Mouse (Mus musculus) bone marrow macrophage, adult 2 months (primary cell): Measurements from ENCODE around the gene Dirc2.

Source experiments
- CTCF ChIP-seq: IDR thresholded peaks from 2 replicates; pipeline ENCODE4 v1.5.1; 2012; ENCODE audit warnings: low read depth, mild to moderate bottlenecking, low read length, moderate library complexity
- POLR2A ChIP-seq: IDR thresholded peaks from 2 replicates; pipeline ENCODE4 v1.6.1; 2012; ENCODE audit warnings: mild to moderate bottlenecking, low read depth, low read length, borderline replicate concordance

DNA sequence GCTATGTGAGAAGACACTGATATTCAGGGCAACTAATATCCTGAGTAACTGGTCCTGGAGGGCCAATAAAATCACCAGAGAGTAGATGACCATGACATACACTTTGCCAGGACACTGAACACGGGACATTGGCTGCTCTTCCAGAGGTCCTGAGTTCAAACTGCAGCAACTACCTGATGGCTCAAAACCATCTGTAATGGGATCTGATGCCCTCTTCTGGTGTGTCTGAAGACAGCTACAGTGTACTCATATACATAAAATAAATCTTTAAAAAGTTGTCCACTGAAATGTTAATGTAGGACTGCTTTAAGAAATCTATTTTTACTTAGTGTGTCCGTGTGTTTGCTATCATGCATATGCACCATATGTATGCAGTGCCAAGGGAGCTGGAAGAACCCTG lies 42.6 kb downstream of the Dirc2 start:
- TF ChIP-seq CTCF (no peak), POLR2A (no peak)
